Mouse (Mus musculus) left cerebral cortex, adult 2 months (tissue): ENCODE measurements around the gene Cdkl4. TPM values are rescaled to one million over a fixed set of nuclear protein-coding genes. Genes with fewer than 3 reads are reported as not detected.
A peak's percentile ranks its signal among the peaks of the same experiment; 100 is the strongest.
"Not testable (repeated sequence)": the region's sequence is repeated elsewhere in the genome, so short reads cannot be mapped to it uniquely, and the experiment has no call there.

ENCODE experiments used
- DNase-seq, 2 experiments: peaks; one replicate each; pipeline ENCODE4 v3.0.0; 2021 to 2022; ENCODE audit warnings: low spot score in 2 of 2, mixed read lengths in 1 of 2; ENCODE audit errors: extremely low spot score in 1 of 2
- H3K27ac ChIP-seq: fragments of 200-600 bp; 2 replicates; pipeline ENCODE4 v1.8.1; 2022
- H3K4me3 ChIP-seq: fragments of 200-600 bp; 2 replicates; pipeline ENCODE4 v1.8.1; 2022
- CTCF ChIP-seq: fragments of 200-600 bp; IDR thresholded peaks from 2 replicates; pipeline ENCODE4 v1.8.1; 2022; ENCODE audit warnings: antibody characterized with exemption, mild to moderate bottlenecking, moderate library complexity
- intact Hi-C: fragments of 180-260 bp; cut with DNase I; formaldehyde crosslinking; loops from one replicate; pipeline ENCODE4 v1.15.1; 2025
- total RNA-seq, 2 experiments: library from RNA; stranded (reverse); gene quantifications; 2 replicates each; pipeline ENCODE4 v1.2.3; 2021

Gene Cdkl4
- total RNA-seq, 2 experiments from 2014 or later = 17.9 to 18.9 TPM

DNA sequence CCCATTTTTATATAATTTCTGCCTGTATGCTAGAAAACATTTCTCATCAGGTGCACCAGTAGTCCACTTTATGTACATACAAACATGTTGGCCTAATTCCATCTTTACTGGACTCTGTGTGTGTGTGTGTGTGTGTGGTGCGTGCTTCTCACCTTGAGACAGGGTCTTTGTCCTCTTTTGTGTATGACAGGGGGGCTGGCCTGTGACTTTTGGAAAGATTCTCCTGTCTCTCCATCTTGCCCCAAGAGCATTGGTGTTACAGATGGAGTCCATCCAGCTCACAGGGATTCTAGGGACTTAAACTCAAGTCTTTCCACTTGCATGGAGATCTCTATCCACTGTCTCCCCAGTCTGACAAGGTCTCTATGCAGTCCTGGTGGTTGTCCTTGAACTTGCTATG, 428 bp upstream of the Cdkl4 start:
- peak overlapping the region; percentile 64; the same call in 1 of the 2 replicates for H3K27ac ChIP-seq
- TF ChIP-seq CTCF = no peak
- no peak for DNase-seq
- intact Hi-C loops = no loop called here
- H3K4me3 ChIP-seq = peak overlapping the region; percentile 56

DNA sequence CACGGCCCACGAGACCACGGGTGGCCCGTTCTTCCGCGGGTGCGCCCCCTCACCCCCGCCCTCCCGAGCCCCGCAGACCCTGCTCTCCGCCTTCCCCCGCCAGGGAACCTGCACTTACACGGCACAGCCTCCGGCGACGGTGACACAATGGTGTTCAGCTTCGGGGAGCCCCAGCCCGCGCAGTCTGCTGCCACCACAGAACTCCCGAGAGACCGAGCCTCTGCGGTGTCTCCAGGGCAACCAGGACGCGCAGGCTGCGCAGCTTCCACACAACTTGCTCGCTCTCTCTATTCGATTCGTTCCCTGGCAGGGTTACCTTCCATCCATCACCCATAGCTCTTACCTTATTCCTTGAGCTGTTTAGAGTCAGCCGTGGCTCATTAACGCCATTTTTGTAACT, 399 bp downstream of the Cdkl4 start:
- intact Hi-C loops = no loop called here
- Histone ChIP-seq H3K27ac (peak overlapping the region; percentile 64), H3K4me3 (peak overlapping the region; percentile 56)
- peak; percentile 73 to 80 for DNase-seq
- no peak; the same call in 1 of the 2 replicates for TF ChIP-seq CTCF

DNA sequence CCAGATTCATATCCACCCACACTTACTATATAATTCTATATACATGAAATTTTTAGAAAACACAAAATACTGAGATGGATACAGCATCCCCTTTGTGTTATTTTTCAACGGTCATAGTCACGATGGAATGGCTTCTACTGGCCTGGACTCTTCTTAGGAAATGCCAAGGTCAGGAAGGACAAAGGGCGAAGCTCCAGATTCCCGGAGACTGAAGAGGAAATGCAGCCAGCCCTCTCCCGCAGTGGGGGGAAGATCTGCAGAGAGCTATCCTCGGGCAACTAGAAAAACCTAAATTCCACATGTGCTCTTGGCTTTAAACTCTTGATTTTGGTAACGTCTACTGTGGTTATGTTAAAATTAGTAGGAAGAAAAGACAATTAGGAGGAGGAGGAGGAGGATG, 2.6 kb downstream of the Cdkl4 start:
- no peak for DNase-seq
- Histone ChIP-seq H3K4me3 (no peak overlapping the region), H3K27ac (no peak overlapping the region)
- intact Hi-C loops = no loop called here
- no peak for TF ChIP-seq CTCF

DNA sequence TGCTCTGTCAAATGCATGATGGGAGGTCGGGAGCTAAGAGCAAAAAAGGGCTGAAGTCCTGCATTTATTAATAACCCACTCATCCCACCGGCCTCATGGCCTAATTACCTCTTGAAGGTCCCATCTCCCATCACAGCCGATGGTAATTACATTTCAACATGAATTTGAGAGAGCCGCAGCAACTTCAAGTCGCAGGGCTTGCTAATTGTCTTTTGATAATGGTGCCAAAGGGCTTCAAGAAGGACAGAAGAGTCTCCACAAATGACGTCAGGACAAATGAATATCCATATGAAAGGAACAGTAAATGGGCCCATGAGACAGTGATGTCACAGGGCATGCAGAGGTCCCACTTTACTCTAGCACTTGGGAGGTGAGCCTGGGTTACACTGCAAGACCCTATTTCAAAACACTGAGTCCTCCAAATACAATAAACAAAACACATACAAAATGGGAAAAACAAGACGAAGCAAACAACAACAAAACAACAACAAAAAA, 3.1 kb downstream of the Cdkl4 start:
- H3K4me3 ChIP-seq = no peak overlapping the region
- no peak for DNase-seq
- no peak for TF ChIP-seq CTCF
- intact Hi-C loops = no loop called here
- no peak overlapping the region for H3K27ac ChIP-seq

DNA sequence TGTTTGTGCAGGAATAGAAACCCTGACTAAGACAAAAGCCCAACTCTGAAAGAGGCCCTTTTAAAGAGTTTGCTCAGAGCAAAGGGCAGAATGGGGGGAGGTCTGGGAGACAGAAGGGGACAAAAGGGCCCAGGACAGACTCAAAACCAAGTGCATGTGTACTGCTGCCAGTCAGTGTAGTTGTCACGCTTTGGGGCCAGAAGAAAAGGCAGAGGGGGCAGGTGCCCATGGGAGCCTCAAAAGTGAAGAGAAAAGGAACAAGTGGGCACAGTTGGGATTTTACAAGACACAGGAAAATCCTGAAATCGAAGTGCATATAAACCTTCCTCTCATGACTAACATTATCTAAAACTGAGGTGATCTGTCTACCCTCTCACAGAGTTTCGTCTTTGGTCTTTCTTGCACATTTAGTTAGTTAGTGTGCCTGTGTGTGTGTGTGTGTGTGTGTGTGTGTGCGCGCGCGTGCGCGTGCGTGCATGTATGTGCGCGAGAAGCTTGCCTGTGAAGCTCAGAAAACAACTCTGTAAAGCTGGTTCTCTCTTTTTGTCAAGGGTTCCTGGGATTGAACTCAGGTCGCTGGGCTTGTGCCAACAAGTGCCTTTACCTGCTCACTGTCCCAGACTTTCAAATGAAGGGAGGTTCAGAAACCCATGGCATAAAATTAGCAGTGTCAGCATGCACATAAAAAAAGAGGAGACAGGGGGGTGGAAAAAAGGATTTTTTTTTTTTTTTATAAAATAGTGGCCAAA, 5.3 kb downstream of the Cdkl4 start:
- intact Hi-C loops = no loop called here
- DNase-seq = no peak
- Histone ChIP-seq H3K27ac (no peak overlapping the region), H3K4me3 (no peak overlapping the region)
- no peak for TF ChIP-seq CTCF

DNA sequence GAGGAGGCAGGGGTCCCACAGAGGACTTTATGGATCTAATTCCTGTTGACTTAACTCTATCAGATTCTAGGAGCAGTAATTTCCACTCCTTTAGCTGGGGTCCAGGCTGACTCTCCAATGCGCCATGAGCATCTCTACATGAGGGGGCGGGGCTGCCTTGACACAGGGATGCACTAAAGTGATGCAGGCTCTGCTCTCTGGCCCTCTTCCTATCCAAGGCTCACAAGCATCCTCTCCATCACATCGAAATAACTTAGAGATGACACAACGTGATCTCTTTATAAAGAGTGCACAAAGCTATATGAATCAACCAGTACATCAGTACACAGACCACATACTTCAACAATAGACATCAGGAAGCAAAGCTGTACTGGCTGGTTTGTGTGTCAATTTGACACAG, 6.2 kb downstream of the Cdkl4 start:
- Histone ChIP-seq H3K4me3 (no peak overlapping the region), H3K27ac (no peak overlapping the region)
- DNase-seq = no peak
- intact Hi-C loops = no loop called here
- TF ChIP-seq CTCF = no peak

DNA sequence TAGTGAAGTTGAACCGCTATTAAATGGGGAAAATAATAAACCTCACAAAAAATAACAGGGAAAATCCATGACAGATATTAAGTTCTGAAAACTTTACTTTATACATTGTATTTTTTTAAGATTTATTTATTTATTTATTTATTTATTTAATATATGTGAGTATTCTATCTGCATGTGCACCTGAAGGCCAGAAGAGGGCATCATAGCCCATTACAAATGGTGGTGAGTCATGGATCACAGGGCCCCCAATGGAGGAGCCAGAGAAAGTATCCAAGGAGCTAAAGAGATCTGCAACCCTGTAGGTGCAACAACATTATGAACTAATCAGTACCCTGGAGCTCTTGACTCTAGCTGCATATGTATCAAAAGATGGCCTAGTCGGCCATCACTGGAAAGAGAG, 7.9 kb downstream of the Cdkl4 start:
- peak; percentile 28 for TF ChIP-seq CTCF
- intact Hi-C loops, DNase-seq, H3K27ac ChIP-seq, H3K4me3 ChIP-seq: not testable (repeated sequence)

DNA sequence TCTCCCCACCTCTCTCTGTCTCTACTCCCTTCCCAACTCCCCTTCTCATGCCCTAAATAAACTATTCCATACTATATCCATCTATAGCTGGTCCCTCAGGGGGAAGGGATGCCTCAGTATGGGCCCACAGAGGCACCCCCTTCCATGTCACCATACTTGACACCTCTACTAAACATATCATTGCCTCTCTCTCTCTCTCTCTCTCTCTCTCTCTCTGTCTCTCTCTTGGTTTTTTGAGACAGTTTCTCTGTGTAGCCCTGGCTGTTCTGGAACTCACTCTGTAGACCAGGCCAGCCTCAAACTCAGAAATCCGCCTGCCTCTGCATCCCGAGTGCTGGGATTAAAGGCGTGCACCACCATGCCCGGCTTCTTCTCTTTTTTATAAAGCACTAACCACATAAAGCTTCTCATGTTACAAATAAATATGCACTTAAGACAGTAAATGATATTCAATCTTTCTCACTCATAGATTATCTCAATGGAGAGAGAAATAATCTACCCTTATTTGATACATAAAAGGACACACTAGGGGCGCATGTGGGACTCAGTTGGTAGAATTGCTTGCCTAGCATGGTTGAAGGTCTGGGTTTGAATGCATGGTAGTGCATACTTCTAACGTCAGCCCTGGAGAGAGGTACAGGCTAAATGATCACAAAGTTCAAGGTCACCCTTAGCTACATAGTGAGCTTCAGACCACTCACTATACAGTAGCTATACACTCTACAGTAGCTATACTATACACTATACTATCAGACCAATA, 8.6 kb downstream of the Cdkl4 start:
- Histone ChIP-seq H3K4me3 (no peak overlapping the region), H3K27ac (no peak overlapping the region)
- DNase-seq = no peak
- intact Hi-C loops = no loop called here
- no peak for TF ChIP-seq CTCF

DNA sequence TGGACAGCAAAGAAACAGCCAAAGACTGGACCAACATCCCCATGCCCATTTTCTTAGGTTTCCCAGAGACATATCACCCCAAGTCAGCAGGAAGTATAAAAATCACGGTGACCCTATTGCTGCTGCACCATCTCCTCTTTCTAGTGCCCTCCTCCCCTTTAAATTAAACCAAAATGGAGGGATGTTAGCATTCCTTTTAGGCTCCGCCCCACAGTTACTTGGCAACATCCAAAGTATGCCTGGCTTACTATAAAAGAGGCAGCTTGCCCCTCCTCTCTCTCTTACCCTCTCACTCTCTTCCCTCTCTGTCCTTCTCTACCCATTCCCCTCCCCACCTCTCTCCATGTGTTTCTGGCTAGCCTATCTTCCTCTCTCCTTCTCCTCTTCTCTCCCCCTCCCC, 9.2 kb downstream of the Cdkl4 start:
- TF ChIP-seq CTCF = no peak
- H3K27ac ChIP-seq = no peak overlapping the region
- no peak overlapping the region for H3K4me3 ChIP-seq
- intact Hi-C loops = no loop called here
- DNase-seq = no peak

DNA sequence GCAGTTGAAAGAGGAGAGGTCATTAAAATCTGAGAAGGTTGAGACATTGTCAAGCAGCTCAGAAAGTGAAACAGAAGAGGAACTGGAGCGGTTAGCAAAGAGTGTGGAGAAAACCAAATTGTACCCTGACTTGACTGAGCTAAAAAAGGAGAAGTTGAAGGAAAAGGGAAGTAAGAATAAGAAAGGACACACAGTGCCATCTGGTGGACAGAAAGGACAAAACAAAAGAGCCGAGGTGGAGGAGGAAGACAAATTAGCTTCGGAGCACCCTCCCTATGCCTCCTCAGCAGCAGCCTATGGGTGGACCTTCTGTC, 13.0 kb downstream of the Cdkl4 start:
- no peak for DNase-seq
- peak; percentile 63 for TF ChIP-seq CTCF
- intact Hi-C loops = no loop called here
- Histone ChIP-seq H3K4me3 (no peak overlapping the region), H3K27ac (no peak overlapping the region)

DNA sequence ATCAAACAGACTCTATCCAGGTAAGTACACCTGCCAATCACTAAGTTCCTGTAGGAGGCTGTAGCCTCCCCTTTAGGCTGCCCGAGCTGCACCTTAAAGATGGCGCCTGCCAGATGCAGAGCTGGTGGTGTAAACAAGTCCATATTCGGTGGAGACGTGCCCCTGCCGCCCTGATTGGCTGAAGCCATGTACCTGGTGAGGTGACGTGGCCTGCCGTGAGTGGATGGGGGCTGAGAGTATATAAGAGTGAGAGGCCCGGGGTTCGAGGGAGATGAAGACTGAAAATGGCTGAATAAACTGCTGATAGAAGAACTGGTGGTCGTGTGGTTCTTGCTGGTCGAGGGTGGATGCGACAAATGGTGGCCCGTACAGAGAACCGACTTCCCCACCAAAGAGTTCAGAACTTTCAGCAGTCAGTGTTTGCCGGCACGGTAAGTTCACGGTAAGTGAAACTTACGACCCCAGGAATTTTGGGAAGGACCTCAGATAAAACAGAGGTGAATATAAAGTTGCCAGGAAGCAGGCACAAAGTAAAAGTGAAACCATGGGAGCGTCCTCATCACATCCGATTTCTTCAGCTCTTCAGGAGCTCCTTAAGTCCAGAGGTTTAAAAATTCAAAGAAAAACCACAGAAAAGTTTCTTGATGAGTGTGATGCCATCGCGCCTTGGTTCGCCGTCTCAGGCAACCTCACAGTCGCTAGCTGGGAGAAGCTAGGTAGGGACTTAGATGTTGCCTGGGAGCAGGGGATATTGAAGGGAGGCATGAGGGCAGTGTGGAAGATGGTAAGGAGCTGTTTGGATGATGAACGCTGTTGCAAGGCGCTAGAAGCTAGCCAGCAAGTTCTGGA, 13.6 kb downstream of the Cdkl4 start:
- H3K27ac ChIP-seq, DNase-seq, H3K4me3 ChIP-seq, intact Hi-C loops: not testable (repeated sequence)

DNA sequence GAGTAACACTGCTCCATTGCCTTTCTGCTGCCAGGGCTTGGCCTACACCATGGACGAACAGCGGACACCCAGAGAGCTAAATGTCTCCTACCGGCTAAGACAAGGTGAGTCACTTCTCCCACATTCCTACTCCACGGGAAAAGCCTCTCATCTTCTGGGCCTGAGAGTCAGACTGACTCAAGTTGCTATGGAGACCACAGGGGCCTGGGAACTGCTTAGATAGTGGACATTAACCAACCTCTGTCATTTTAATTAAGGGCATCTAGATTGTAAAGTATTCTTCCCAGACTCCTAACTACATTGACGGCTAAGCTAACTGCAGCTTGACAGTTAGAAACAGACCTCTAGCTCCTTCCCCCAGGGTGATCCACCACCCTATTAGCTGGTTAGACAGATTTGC, 14.8 kb downstream of the Cdkl4 start:
- DNase-seq = no peak
- no peak for TF ChIP-seq CTCF
- intact Hi-C loops = no loop called here
- no peak overlapping the region for H3K4me3 ChIP-seq
- H3K27ac ChIP-seq = no peak overlapping the region
